Mouse (Mus musculus) lung, adult 2 months (tissue): ENCODE data around the gene Nfatc3.

Experiments
- CTCF ChIP-seq: fragments of 200-500 bp; IDR thresholded peaks from 2 replicates; pipeline ENCODE4 v1.5.1; 2011; ENCODE audit warnings: mild to moderate bottlenecking, low read length, control low read depth; ENCODE audit not compliant: insufficient read depth
- POLR2A ChIP-seq: fragments of 200-500 bp; IDR thresholded peaks from 2 replicates; pipeline ENCODE4 v1.6.1; 2011; ENCODE audit warnings: low read depth, mild to moderate bottlenecking, control low read depth, low read length, borderline replicate concordance; ENCODE audit errors: extremely low read depth

- no peak for TF ChIP-seq POLR2A
- no peak for TF ChIP-seq CTCF
Observed at GRCm38 (mm10) chr8:106140191-106140590, 81.6 kb downstream of the Nfatc3 start.
